Mouse (Mus musculus): ENCODE measurements at regions not wholly inside any gene's neighbourhood (a gene's known extent, or its start where the extent isn't known, plus 50 kb on each side); places are given as distances from the start of the nearest gene placed in this dataset.

GRCm38 (mm10) chr3:134390472-134391336 lies 154.4 kb downstream of the Cxxc4 start:
- TF ChIP-seq POLR2A (IDR thresholded peaks at IDR 0.05; ENCODE audit: borderline replicate concordance, insufficient read depth, low read length) (no peak), CTCF (IDR thresholded peaks at IDR 0.05; ENCODE audit: borderline replicate concordance, insufficient read depth, low read depth, low read length) (no peak)
- WGBS: 5% methylated on average over 4 of the region's 4 CpGs
- H3K4me1 ChIP-seq (ENCODE audit: control insufficient read depth, insufficient read depth, low read length): no peaks in the 10 kb centered on the region; the same call in 1 of the 2 replicates
- no peaks in the 10 kb centered on the region for H3K27me3 ChIP-seq (ENCODE audit: control insufficient read depth, insufficient read depth, low read length)
- H3K27ac ChIP-seq (ENCODE audit: insufficient read depth, low read length): no peak overlapping the region
- H3K4me3 ChIP-seq (replicated peaks; ENCODE audit: insufficient read depth, low read depth, low read length): no peak overlapping the region
- peak; percentile 27 to 68 for DNase-seq

- no peak for DNase-seq
- 58% methylated on average over 4 of the region's 4 CpGs for WGBS
- H3K4me1 ChIP-seq (ENCODE audit: control insufficient read depth, insufficient read depth, low read length): no peaks in the 10 kb centered on the region
- no peaks in the 10 kb centered on the region for H3K27me3 ChIP-seq (ENCODE audit: control insufficient read depth, insufficient read depth, low read length)
- no peak overlapping the region for H3K4me3 ChIP-seq (replicated peaks; ENCODE audit: insufficient read depth, low read depth, low read length)
- H3K27ac ChIP-seq (ENCODE audit: insufficient read depth, low read length): no peak overlapping the region
- TF ChIP-seq CTCF (IDR thresholded peaks at IDR 0.05; ENCODE audit: borderline replicate concordance, insufficient read depth, low read depth, low read length): no peak
- TF ChIP-seq POLR2A (IDR thresholded peaks at IDR 0.05; ENCODE audit: borderline replicate concordance, insufficient read depth, low read length): no peak
Measured at GRCm38 (mm10) chr3:134400395-134401090, 164.3 kb downstream of the Cxxc4 start.

GRCm38 (mm10) chr3:134415606-134416328 lies 179.5 kb downstream of the Cxxc4 start:
- WGBS: 65% methylated on average over 17 of the region's 17 CpGs
- Histone ChIP-seq H3K4me3 (replicated peaks; ENCODE audit: insufficient read depth, low read depth, low read length) (no peak overlapping the region), H3K27me3 (ENCODE audit: control insufficient read depth, insufficient read depth, low read length) (no peaks in the 10 kb centered on the region), H3K4me1 (ENCODE audit: control insufficient read depth, insufficient read depth, low read length) (no peaks in the 10 kb centered on the region), H3K27ac (ENCODE audit: insufficient read depth, low read length) (no peak overlapping the region)
- TF ChIP-seq POLR2A (IDR thresholded peaks at IDR 0.05; ENCODE audit: borderline replicate concordance, insufficient read depth, low read length) (no peak), CTCF (IDR thresholded peaks at IDR 0.05; ENCODE audit: borderline replicate concordance, insufficient read depth, low read depth, low read length) (no peak)
- DNase-seq: no peak

GRCm38 (mm10) chr3:134427633-134428032 lies 191.3 kb downstream of the Cxxc4 start:
- 89% methylated on average over 3 of the region's 3 CpGs for WGBS
- no peaks in the 10 kb centered on the region for H3K27me3 ChIP-seq (ENCODE audit: control insufficient read depth, insufficient read depth, low read length)
- no peak for DNase-seq

GRCm38 (mm10) chr3:134466611-134467010 lies 230.3 kb downstream of the Cxxc4 start:
- no peak overlapping the region for H3K27ac ChIP-seq (ENCODE audit: insufficient read depth, low read length)
- no peak for DNase-seq
- H3K27me3 ChIP-seq (ENCODE audit: control insufficient read depth, insufficient read depth, low read length): no peaks in the 10 kb centered on the region
- H3K4me1 ChIP-seq (ENCODE audit: control insufficient read depth, insufficient read depth, low read length): no peaks in the 10 kb centered on the region
- 7% methylated on average over 1 of the region's 1 CpGs for WGBS
- no peak overlapping the region for H3K4me3 ChIP-seq (replicated peaks; ENCODE audit: insufficient read depth, low read depth, low read length)
- TF ChIP-seq CTCF (IDR thresholded peaks at IDR 0.05; ENCODE audit: borderline replicate concordance, insufficient read depth, low read depth, low read length) (no peak), POLR2A (IDR thresholded peaks at IDR 0.05; ENCODE audit: borderline replicate concordance, insufficient read depth, low read length) (no peak)

More at GRCm38 (mm10) chr3:134427633-134428032, 191.3 kb downstream of the Cxxc4 start:
- TF ChIP-seq CTCF (IDR thresholded peaks at IDR 0.05; ENCODE audit: borderline replicate concordance, insufficient read depth, low read depth, low read length) (no peak), POLR2A (IDR thresholded peaks at IDR 0.05; ENCODE audit: borderline replicate concordance, insufficient read depth, low read length) (no peak)
- no peak overlapping the region for H3K27ac ChIP-seq (ENCODE audit: insufficient read depth, low read length)
- H3K4me3 ChIP-seq (replicated peaks; ENCODE audit: insufficient read depth, low read depth, low read length): no peak overlapping the region
- no peaks in the 10 kb centered on the region for H3K4me1 ChIP-seq (ENCODE audit: control insufficient read depth, insufficient read depth, low read length)

- Histone ChIP-seq H3K4me3 (replicated peaks; ENCODE audit: insufficient read depth, low read depth, low read length) (no peak overlapping the region), H3K4me1 (ENCODE audit: control insufficient read depth, insufficient read depth, low read length) (no peaks in the 10 kb centered on the region), H3K27me3 (ENCODE audit: control insufficient read depth, insufficient read depth, low read length) (no peaks in the 10 kb centered on the region), H3K27ac (ENCODE audit: insufficient read depth, low read length) (no peak overlapping the region)
- no peak for DNase-seq
- TF ChIP-seq POLR2A (IDR thresholded peaks at IDR 0.05; ENCODE audit: borderline replicate concordance, insufficient read depth, low read length) (no peak), CTCF (IDR thresholded peaks at IDR 0.05; ENCODE audit: borderline replicate concordance, insufficient read depth, low read depth, low read length) (no peak)
- WGBS: 55% methylated on average over 2 of the region's 2 CpGs
Measured at GRCm38 (mm10) chr3:134487280-134487679, 251.0 kb downstream of the Cxxc4 start.

GRCm38 (mm10) chr3:134489966-134490543 lies 253.8 kb downstream of the Cxxc4 start:
- 67% methylated on average over 5 of the region's 5 CpGs for WGBS
- Histone ChIP-seq H3K4me1 (ENCODE audit: control insufficient read depth, insufficient read depth, low read length) (no peaks in the 10 kb centered on the region), H3K27ac (ENCODE audit: insufficient read depth, low read length) (no peak overlapping the region), H3K4me3 (replicated peaks; ENCODE audit: insufficient read depth, low read depth, low read length) (no peak overlapping the region), H3K27me3 (ENCODE audit: control insufficient read depth, insufficient read depth, low read length) (no peaks in the 10 kb centered on the region)
- DNase-seq: no peak
- TF ChIP-seq CTCF (IDR thresholded peaks at IDR 0.05; ENCODE audit: borderline replicate concordance, insufficient read depth, low read depth, low read length) (no peak), POLR2A (IDR thresholded peaks at IDR 0.05; ENCODE audit: borderline replicate concordance, insufficient read depth, low read length) (no peak)

All from cerebellum, adult 2 months (tissue).